Mouse (Mus musculus) CD4-positive helper T cell, adult 2 months (primary cell): ENCODE measurements around the gene Dusp3.

ENCODE experiments used
- DNase-seq: peaks from one replicate; pipeline ENCODE4 v3.0.0-alpha.2; 2012; ENCODE audit warnings: low read depth, missing footprints, low spot score

Dusp3 gene

DNA sequence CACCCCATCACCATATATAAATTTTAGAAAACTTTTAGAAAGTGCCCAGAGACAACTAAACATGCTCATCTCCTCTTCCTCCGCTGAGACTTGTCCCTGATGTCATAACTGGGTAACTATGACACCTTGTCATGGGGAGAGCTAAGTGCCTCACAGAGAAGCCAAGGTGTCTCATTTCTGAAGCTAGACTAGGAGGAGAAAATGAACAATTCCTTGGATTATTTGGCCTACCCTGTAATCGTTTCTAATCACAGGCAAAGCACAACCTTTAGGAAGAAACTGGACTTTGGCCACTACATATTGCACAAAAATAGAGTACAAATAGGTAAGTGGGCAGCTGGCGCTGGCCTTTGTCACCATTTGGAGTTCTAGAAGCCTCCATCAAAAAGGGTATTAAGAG lies at the start of gene Dusp3:
Gene Dusp3, minus strand, starts transcription at position 101 of the 400 bp plus-strand sequence.
- DNase-seq, result no peak

DNA sequence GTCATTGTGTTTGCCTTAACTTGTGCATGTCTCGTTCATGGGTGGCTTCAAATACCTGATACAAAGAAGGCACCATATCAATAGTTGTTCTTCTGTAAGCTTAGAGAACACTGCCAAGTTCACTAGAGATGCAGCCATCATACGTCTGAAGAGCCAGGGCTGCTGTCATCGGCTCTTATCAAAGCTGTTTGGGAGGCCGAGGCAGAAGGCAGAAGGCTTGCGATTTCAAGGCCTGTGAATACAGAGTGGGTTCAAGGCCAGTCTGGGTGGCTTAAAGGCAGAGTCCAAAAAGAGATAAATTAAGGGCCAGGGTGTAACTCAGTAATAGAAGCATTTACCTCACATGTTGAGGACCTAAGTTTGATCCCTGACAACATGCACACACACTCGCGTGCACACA lies 49.5 kb upstream of the Dusp3 start:
- no peak for DNase-seq

DNA sequence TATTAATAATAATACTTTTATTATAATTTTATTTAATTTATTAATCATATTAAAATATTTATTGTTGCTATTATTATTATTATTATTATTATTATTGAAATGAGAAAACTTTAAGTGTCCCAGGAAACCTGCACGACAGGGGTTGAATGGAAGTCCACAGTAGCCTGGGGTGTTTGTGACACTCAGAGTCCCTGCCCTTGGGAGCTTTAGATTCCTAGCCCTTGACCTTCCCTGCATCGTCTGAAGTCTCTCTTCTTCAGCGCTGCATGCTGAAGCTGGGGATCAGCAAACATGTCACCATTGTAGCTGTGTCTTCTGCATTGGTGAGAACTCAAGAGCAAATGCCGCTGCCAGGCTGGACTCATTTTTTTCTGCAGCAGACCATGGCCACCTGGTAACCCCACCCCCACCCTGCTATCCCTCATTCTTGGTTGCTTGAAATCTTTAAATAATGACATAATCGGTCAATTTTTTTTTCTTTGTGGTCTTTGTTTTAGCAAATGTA lies 48.7 kb upstream of the Dusp3 start:
- DNase-seq, result no peak

DNA sequence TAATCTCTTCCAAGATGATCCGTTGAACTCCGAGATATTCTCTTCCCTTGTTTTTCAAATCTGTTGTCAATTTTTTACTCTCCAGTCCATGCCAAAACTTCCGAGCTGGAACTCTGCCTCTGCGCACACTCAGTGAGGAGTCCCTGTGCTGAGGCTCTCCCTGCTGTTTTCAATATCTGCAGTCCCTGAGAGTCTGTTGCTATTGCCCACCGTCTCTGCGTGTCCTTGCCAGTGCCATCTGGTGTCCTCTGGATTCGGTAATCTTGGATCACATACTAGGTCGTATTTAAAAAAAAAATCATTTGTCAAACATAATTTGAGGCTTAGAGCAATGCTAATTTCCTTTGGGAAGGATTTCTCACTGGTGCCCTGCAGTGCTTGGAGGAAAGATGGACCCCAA lies 48.1 kb upstream of the Dusp3 start:
- DNase-seq, result no peak

DNA sequence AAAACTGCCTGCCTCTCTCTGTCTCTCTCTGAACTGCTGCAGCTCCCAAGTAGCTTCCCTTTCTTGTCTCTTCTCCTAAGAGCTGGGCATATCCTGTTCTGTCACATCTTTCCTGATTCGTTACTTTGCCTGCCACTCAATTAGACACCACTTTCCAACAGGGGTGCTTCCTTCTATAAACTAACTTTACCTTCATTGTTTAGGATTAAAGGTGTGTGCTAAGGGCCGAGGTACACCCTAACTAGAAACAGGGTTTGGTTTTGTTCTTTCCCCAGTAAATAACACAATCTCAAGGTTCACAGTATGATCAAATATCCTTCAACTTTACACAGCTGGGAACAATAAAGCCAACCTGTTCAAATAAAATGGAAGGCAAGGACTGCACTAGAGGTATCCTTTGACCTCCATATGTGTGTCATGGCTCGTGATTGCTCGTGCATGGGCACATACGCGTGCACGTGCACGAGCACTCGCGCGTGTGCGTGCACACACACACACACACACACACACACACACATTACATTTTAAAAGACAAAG lies 46.3 kb upstream of the Dusp3 start:
- no peak for DNase-seq

DNA sequence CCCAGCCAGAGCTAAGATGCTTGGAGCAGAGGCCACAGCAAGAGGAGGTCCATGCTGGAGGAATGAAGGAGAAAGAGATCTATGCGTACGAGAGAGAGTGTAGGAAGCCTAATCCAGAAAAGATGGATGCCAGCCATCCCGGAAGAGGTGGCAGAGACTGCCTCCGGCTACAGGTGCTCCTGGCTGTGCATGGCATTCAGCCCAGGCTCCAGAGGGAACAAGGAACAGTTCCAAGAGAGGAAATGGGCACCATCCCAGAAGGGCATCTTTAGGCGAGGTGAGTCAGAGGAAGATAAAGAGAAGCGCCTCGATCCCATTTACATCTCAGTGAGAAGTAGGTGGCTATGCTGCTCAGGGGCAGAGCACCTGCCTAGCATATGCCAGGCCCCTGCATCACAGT lies 44.3 kb upstream of the Dusp3 start:
- no peak for DNase-seq

DNA sequence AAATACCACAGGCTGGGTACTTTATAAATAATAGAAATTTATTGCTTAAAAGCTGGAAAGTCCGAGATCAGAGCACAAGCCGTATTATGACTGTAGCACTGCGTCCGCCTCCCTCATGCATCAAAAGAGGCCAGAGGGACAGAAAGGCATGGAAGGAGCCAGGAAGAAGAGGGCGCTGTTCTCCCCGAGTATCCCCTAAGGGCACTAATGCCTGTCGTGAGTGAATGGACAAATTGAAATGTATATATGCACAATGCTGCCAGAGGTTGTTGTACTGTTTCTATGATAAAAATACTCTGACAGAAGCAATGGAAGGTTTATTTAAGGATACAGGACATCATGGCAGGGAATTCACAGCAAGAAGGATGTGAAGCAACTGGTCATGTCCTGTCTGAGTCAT lies 43.2 kb upstream of the Dusp3 start:
- no peak for DNase-seq

DNA sequence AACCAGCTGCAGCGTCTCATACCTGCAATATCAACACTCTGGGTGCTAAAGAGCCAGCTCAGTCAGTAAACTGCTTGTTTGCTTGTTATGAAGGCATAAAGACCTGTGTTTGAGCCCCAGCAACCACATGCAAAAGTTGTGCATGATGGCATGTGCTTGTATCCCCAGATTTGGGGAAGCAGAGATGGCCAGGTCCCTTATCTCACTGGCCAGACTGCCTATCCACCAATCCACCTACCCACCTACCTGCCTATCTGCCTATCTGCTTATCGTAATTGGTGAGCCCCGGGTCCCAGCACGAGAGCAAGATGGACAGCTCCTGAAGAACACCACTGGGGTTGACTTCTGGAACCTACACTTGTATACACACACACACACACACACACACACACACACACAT lies 42.5 kb upstream of the Dusp3 start:
- no peak for DNase-seq

DNA sequence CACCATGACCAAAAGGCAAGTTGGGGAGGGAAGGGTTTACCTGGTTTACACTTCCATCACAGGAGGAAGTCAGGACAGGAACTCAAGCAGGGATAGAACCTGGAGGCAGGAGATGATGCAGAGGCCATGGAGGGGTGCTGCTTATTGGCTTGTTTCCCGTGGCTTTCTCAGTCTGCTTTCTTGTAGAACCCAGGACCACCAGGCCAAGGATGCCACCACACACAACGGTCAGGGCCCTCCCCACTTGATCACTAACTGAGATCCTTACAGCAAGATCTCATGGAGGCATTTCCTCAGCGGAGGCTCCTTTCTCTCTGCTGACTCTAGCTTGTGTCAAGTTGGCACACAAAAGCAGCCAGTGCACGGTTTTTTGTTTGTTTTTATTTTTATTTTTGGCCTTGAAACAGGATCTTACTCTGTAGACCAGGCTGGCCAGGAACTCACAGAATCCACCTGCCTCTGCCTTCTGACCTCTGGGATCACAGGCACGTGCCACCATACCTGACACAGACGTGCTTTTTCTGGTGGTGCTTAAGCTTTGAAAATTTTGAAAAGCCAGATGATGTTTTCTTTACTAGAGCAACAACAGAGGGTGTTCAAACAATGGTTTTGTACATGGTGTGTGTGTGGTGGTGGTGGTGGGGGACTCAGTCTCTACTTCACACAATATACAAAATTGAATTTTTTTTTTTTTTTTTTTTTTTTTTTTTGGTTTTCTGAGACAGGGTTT lies 41.4 kb upstream of the Dusp3 start, which contains the start of gene Mpp3:
Gene Mpp3, minus strand, starts transcription at position 375 of the 730 bp plus-strand sequence.
- DNase-seq, result no peak

DNA sequence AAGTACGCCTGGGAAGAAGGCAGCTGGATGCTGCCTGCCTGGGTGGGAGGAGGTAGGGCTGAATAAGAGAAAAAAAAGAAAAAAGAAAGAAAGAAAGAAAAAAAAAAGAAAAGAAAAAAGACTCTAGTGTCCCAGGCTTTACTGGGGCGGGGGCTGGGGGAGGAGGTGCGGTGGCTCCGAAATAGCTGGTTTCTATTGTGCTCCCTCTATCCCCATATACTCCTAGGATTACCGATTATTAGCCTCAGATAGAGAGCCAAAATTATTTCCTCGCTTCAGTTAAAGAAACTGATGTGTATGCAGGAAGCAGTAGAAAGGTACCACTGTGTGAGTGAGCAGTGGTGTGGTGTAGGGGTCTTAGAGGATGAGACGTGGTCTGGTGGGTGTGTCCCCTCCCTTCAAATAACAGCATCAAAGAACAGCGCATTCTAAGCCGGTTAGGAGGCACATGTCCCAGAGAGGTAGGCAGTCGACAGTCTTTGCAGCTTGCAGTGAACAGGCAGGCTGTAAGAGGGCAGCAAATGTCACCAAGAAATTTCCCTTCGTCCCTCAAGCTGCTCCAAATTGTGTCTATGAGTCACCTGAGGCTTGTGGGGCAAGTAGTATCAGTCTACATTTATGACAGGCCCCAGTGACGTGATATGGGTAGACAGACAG lies 40.7 kb upstream of the Dusp3 start:
- DNase-seq, result no peak

DNA sequence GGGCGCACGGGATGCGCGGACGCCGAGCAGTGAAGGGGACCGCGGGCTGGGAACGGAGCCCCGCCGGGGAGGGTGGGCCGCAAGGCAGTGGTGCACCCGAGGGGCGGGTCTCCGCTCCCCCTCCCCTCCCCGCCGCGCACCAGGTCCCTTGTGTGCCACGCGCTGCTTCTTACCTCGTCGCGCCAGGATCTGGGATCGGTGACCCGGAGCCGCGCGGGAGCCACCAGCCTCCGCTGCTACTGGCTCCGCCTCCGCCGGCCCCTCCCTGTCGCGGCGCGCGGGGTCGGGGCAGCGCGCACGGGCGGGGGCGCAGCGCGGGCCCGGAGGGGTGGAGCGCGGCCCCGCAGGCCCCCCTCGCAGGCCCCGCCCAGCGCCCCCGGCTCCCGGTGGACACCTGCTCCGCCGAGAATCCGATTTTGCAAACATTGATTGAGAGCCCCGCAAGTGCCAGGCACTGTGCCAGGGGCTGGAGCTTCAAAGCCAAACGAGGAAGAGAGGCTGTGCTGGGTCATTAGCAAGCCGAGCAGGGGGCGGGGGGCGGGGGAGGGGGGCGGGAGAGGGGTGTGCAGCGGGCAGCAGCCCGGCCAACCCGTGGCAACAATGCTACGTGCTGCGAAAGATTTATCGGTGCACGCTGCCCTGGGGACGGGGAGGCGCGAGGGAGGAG lies 40.0 kb upstream of the Dusp3 start:
- no peak for DNase-seq

DNA sequence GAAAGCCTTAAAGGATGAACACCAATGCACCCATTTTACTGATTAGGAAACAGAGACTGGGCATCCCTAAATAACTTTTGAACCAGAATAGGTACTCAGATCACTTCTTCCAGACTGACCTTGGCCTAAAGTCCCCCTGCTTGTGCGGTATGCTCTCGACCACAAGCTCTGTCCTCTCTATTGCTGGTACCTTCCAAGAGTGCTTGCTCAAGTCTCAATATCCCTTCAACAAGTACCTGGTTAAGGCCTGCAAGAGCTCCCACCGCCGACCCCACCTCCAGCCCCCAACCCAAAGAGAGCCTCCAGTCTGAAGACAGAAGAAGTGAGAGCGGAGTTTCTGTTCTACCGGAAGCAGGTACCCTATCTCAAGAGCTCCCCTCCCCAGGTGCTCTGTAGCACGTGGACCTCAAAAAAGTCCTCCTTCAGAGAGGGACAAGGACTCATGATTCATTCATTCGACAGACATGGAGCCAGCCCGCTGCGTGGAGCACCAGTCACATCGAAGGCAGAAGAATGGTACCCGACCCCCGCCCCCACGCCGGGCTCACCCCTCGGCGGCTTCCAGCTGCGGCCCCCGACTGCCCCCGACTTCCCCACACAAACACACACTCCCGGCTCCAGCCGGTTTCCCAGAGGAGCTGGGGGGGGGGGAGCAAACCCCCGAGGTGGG lies 39.3 kb upstream of the Dusp3 start:
- DNase-seq, result no peak

DNA sequence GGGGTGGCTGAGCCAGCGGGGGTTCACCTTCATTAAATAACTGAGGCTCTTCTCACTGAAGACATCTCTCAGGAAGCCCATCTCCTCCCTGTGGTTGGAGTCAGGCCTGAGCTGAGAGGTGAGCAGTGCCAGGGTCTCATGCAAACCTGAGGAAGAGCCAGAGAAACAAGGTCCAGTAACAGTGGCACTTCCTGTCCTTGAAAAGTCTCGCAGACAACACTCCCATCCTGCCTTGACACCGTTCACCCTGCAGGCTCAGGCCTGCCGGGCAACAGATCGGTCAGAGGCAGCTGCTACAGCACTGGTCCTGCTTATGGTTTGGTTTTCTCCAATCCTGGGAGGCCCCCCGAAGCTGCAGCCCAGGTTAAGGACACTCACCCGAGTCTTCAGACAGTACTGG lies 38.5 kb upstream of the Dusp3 start:
- DNase-seq, result no peak

DNA sequence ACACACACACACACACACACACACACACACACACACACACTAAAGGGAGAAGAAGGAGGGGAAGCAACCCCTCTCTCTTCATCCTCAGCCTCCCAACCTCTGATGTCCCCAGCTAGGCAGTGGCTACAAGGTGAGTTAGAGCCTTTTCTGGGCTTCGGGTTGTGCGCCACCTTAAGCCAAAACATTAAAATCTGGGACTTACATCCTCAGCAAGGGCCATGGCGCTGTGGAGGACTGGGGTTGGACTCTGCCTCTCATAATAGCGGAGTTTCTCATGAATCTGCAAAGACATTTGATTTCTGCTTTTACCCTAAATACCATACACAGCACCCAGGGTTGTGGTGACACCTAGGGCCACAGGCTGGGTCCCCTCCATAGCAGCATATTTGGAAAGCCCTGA lies 38.1 kb upstream of the Dusp3 start:
- no peak for DNase-seq

DNA sequence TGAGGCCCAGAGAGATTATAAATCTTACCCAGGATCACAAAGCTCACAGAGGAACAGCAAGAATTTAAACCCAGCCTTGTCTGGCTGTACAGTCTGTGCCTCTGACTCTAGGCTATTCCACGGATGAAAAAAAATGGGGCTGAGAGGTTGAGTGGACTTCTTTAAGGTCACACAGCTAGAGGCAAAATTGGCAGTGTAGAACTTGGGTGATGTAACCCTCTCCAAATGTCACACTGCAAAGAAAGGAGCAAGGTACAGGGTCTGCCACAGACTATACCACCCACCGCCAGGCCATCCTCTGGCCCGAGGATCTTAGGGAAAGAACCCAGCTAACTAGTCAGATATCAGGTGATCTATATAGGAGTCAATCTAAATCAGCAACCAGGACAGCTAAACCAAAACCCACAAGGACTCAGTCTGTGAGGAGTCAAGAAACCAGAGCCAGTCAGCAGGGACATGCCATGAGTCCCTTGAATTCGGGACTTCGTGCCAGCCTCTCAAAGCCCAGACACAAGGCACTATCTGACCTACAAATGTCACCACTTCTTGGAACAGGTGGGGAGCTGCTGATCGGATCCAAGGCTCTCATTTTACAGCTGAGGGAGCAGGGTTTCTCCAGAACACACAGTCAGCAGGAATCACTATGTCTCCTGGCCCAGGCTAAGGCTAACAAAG lies 37.4 kb upstream of the Dusp3 start:
- DNase-seq, result no peak

DNA sequence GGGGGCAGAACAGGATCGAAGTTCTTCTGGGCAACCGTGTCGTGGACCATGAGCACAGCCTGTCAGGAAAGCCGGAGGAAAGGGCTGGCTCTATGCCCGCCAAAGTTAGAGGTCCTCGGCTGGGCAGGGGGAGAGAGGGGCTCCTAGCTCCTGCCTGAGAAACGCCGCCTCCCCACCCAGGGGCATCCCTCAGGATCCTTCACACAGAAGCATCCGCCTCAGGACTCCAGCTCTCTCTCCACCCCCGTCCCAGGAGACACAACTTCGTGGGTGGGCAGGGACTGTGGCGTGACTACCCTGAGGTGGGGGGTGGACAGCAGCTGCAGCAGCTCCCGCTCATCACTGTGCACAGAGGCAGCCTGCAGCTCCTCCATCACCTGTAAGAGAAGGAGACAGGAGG lies 36.6 kb upstream of the Dusp3 start:
- DNase-seq, result no peak

DNA sequence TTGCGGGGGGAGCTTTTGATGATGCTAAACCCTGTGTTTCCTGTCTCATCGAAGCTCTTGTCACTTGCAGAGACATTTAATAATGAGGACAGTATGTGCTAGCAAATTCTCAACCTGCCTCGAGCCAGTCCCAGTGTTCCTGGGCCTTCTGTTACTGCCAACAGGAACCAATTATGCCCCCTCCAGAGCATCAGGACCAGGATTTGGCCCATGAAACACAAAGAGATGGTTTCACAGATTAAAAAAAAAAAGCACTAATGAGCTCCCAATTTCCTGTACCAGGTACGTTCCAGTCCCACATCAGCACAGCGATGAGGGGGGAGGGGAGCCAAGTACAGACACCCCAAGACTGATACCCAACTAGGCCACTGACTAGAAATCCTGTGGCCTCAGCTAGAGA lies 34.4 kb upstream of the Dusp3 start:
- no peak for DNase-seq

DNA sequence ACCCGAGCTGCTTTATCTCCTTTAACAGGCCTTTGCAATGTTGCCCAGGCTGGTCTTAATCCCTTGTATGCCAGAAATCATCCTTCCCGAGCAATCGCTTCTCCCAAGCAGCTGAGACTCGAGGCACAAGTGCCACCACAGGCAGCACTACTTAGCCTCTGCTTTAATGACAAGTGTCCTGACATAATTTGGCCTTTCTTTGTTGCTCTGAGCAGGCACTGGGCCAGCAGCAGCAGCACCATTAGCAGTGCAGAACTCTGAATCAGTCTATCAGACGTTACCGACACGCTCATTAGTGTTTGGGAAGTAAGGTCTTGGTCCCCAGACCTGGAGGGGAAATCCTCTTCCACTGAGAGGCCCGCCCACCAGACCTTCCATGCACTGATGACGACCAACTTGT lies 32.9 kb upstream of the Dusp3 start:
- no peak for DNase-seq

DNA sequence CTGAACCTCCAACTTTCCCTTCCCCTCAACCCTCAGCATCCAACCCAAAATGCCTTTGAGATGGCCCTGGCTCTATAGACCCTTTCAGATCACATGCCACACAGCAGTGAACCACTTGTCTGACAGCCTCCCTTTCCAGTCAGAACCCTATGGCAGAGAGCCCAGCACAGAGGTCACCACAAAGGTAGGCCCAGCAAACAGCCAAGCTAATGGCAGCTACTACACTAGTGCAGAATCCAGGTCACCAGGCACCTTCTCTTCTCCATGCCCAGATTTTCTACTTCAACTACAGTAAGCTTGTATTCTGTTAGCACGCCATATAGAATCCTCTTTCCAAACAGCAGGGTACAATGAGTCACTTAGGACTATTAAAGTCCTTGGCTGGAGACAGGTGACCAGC lies 29.3 kb upstream of the Dusp3 start:
- no peak for DNase-seq

DNA sequence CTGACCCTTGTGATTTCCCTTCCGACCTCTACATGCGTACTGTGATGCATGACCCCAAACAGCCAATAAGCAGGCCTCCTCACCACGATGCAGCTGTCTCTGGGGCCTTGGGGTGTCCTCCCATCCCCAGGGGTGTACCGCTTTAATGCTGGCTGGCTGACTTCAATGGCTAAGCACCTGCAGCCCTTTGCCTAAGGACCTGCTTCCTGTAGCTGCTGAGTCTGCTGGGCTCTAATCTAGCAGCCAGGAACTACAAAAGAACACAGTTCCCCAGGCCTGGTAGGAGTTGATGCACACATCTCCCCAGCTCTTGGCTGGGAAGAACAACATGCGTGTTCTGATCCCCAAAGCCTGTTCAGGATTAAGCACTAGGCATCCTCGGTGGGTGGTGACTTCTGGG lies 28.7 kb upstream of the Dusp3 start:
- DNase-seq, result no peak

DNA sequence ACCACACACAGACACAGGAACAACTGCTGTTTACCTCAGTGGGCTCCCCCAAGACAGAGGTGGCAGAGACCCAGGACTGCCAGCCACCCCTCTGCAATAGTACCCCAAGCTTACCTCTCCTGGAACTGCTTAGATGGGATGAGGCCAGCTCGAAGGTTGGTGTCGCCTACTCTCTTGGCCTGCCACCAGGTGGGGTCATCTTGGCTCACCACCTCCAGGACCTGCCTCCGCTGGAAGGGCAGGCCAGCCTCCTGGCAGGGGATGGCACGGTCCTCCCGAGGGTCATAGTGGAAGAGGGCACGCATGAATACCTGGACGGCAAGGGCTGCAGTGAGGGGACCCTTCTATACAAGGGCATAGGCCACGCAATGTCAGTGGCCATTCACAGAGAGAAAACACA lies 26.4 kb upstream of the Dusp3 start:
- DNase-seq, result no peak
